Mouse (Mus musculus) CD4-positive, CD25-positive, alpha-beta regulatory T cell, adult 2 months (primary cell): ENCODE results near the gene Gspt1.
"Not testable (repeated sequence)": the region's sequence is repeated elsewhere in the genome, so short reads cannot be mapped to it uniquely, and the experiment has no call there.

Source experiments
- DNase-seq: peaks from one replicate; pipeline ENCODE4 v3.0.0-alpha.2; 2012; ENCODE audit warnings: low read depth, low spot score

Gene Gspt1

GRCm38 (mm10) chr16:11253898-11254722 is at the start of gene Gspt1:
Gene Gspt1, minus strand, starts transcription at chr16:11254325.
- peak; percentile 98 for DNase-seq

- DNase-seq = no peak
Measured at GRCm38 (mm10) chr16:11303741-11304140, 49.6 kb upstream of the Gspt1 start.

DNA sequence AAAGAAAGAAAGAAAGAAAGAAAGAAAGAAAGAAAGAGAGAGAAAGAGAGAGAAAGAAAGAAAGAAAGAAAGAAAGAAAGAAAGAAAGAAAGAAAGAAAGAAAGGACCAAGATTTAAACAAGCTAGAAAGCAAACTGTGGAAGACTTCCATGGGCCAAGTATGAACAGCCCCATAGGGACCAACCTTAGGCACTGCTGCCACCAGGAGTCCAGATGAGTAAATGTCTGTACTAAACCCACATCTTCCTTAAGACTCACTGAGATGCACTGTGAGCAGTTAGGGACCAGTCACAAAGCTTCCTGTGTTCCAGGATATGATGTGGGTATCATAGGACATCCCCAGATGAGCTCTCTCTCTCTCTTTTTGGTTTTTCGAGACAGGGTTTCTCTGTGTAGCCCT is 43.6 kb upstream of the Gspt1 start:
- peak; percentile 47 for DNase-seq

- not testable (repeated sequence) for DNase-seq
Measured at GRCm38 (mm10) chr16:11295583-11295982, 41.5 kb upstream of the Gspt1 start.

- not testable (repeated sequence) for DNase-seq
Measured at GRCm38 (mm10) chr16:11288873-11289272, 34.7 kb upstream of the Gspt1 start.

DNA sequence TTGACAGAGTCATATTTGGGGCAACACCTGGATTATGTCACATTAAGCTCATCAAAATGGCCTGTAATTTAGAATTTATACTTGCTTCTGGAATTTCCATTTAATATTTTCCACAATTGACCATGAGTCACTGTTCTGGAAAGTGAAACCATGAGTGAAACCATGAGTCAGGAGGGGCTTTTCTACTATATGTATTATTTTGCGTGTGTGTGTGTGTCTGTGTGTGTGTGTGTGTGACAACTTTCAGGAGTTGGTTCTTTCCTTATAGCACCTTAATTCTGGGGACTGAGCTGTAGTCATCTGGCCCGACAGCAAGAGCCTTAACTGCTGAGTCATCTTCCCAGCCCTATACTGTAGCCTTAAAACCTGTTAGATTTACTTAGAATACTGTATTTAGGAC is 31.8 kb upstream of the Gspt1 start:
- DNase-seq = peak; percentile 5

GRCm38 (mm10) chr16:11284881-11285280 is 30.8 kb upstream of the Gspt1 start:
- no peak for DNase-seq

DNA sequence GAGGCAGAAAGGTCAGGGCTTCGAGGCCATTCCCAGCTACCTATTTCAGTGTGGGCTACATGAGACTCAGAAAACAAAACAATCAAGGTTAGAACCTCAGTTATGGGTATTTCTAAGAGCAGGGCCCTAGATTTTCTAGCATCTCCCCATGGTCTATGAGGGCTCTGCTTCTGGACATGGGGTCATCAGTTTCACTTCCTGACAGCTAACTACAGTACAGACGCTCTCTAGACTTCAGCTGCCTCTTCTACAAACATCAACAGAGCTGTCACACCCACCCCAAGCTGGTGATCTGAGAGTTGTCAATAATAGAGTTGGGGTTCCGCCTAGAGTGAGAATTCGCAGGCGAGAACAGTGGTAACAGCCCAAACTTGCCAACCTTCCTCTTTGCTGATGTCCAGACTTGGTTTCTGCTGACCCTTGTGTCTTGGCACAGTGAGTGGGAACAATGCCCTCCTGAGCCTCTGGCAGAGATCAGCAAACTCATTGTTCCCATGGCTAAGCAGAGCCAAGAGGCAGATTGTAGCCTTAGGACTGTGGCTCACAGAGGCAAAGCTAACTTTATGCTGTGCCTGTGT is 28.6 kb upstream of the Gspt1 start:
- DNase-seq = no peak

DNA sequence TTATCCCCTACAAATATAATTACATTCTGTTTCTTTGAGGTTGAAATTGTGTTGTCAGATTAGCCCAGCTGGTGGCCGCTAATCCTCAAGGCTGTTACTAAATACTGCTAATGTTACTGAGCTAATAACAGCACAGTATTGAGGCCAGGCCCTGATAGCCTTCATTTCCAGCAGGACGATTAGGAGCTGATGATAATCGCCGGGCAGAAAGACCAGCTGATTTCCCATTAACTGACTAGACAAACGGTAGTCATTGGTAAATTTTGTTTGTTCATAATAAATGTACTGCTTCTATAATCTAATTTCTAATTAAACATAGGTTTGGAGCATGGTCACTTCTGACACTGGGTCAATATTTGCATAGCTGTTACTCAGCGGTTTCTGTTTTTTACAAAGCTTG is 24.7 kb upstream of the Gspt1 start:
- no peak for DNase-seq

- no peak for DNase-seq
Measured at GRCm38 (mm10) chr16:11276888-11277287, 22.8 kb upstream of the Gspt1 start.

DNA sequence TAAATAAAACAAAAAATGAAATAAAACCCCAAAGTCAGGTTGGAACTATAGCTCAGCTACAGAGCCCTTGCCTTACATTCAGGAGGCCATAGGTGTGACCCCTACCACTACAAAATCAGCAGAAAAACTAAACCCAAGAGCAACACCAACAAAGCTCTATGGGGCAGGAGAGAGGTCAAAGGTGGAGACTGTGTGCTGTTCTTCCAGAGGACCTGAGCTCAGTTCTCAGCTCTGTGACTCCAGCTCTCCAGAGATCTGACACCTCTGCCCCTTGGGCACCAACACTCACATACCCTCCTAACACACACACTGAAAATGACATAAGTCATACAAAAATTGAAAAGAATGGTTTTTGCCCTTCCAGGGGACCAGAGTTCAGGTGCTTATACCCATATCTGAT is 16.9 kb upstream of the Gspt1 start:
- DNase-seq = no peak

GRCm38 (mm10) chr16:11270642-11271041 is 16.5 kb upstream of the Gspt1 start:
- no peak for DNase-seq

DNA sequence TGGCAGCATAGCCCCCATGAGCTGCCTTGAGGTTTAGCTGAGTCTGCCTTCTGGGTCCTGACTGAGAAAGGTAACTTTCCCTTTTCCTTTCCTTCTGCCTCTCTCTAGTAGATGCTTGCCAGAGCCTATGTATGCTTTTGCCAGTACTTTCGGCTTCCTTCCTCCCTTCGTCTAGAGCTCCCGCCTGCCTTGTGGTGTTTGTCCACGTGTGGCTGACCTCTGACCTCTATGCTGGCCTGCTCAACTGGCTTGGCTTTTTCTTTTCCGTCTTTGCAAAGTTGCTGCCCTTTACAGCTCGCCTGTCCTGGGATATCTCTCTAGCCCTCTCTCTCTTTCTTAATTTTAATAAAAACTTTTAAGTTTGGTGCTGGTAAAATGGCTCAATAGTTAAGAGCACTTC is 15.7 kb upstream of the Gspt1 start:
- no peak for DNase-seq

DNA sequence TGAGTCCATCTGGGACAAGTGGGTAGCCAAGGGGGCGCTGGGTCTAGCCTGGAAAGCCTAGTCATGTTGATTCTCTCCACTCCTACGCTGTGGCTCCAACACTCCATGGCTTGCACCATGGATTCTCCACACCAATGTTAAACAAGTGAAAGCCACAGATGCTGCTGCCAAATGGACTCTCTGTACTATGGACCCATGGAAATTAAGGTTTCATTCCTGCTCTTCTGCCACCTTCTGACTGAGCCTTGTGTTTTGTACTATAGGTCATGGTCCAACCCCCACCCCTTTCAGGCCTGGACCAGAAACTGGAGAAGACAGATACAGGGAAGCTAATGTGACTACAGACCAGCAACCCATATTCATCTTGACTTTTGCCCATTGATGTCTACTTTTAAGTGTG is 12.4 kb upstream of the Gspt1 start:
- DNase-seq = no peak

DNA sequence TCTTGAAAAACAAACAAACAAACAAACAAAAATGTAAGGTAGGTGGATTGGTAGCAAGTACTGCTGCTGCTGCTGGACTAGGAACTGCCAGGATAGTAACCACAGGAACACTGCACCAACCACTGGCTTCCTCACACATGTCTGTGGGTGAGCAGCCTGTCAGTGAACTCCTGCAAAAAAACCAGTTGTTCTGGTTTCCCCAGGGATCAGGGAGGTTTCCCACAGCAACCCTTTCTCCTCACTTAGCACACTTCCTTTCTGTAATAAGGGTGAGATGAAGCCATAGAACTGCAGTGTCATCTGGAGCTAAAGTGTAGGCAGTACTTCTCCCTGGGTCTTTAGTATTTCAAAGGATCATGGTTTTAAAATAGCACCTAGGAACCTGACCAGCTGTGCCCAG is 9.1 kb upstream of the Gspt1 start:
- no peak for DNase-seq

DNA sequence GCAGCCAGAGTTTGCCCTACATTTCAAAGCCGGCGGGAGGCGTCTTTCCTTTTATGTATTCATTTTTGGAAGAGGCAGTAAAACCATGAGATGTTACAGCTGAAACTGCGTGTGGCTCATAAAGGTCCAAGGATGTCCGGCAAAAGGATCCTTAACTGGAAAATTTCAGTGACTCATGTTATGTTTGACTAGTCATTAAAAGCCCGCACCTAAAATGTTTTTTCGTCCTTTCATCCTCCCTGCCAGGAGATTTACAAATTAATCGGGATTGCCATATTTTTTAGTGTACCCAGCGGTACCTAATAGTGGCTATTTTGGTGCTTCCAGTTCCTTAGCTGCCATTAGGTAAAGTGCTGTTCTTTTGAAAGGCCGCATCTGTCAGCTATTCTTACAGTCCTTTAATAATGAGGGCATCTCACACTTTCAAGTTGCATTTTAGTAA is 619 bp upstream of the Gspt1 start:
- DNase-seq = no peak

DNA sequence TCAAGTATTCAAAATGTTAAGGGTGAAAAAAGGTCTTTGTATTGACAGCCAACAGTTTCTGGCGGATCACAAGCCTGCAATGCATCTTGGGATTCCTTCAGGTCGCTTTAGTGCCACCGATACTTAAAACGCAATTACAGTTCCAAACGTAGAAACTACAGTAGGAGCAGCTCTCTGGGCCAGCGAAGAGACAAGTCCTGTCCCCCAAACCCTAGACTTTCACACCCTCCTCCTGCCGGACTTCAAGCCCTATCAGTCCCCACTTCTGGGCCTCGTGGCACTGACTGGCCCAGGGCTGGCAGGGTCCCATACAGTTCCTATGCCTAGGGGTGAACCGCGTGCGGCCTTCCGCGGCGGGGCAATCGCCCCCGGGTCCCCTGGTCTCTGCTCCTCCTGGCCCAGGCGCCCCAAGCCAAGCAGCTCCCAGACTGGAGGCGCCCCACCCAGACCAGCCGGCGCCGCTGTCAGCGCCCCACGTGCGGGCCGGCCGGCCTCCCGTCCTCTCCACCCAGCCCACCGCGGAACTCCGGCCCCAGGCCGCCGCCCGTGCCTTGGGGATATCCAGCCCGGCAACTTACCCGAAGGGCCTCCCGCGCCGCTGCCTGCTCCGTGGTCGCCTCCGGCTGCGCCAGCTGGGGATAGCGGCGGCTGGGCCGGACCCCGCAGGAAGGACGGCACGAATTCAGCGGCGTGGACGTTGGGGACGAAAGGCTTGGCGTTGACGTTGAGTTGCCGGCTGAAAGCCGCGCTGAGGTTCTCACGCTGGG is 877 bp downstream of the Gspt1 start:
- peak; percentile 65 for DNase-seq

- DNase-seq = no peak
Measured at GRCm38 (mm10) chr16:11247791-11248190, 6.3 kb downstream of the Gspt1 start.

- no peak for DNase-seq
Measured at GRCm38 (mm10) chr16:11245767-11246166, 8.4 kb downstream of the Gspt1 start.

DNA sequence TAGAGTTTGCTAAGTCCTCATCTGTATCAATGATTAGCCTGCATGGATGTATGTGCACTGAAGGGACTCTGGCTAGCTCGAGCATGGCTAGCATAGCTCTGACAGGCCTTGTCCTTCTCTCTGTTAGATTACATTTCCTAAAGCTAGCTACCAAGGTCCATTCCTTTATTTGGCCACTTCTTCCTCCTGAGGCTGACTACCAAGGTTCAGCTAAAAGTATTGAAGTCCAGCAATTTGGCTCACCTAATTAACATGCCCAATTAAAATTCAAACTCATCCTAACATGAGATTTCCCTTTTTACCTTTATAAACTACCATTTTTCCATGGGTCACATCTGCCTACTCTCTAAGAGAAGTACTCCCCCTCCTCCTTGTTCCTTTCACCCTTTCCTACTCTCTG is 11.7 kb downstream of the Gspt1 start:
- no peak for DNase-seq

GRCm38 (mm10) chr16:11217801-11218200 is 36.3 kb downstream of the Gspt1 start:
- no peak for DNase-seq

DNA sequence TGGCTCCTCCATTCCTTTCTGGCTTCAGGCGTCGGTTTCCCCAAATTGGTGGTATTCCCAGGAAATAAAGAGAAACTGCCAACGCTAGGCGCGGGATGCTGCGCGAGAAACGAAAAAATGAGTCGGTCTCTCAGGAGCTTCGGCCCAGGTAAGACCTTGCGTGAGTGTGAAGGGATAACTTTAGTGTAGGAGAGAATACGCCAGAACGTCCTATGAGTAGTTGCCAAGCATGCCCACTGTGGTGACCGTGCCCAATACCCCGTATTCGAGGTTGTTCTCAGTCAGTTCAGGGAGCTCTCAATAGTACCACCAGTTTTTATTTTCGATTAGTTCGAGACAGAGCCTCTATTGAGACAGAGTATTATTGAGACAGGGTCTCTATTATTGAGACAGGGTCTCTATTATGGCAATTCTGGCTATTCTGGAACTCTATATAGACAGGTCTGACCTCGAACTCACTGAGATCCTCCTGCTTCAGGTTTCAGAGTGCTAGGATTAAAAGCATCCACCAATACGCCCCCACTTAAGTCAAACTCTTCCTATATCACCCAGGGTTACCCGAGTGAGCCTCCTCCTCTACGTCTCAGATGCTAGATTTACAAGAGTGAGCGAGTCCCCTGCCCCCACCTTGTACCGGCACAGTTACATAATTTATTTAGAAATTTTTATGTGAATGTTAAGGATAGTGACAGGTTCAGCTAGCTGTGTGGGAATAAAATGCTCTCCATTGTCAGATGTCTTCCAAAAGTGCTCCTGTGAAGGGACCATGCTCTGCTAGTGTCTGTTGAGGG is 50.3 kb downstream of the Gspt1 start:
- DNase-seq = peak; percentile 21
